Mouse (Mus musculus) cerebellum, postnatal 14 days (tissue): ENCODE measurements around the gene Osmr.
"Not testable (repeated sequence)": the region's sequence is repeated elsewhere in the genome, so short reads cannot be mapped to it uniquely, and the experiment has no call there.

ENCODE experiments used
- DNase-seq, 2 experiments: peaks; one replicate each; pipeline ENCODE4 v3.0.0; 2021; ENCODE audit warnings: mixed read lengths in 2 of 2

Gene Osmr

GRCm38 (mm10) chr15:6859781-6860180 is 15.0 kb downstream of the Osmr start:
- DNase-seq, result no peak

GRCm38 (mm10) chr15:6858871-6859270 is 15.9 kb downstream of the Osmr start:
- DNase-seq, result no peak

- no peak for DNase-seq
Measured at GRCm38 (mm10) chr15:6857270-6857905, 17.4 kb downstream of the Osmr start.

GRCm38 (mm10) chr15:6849851-6850250 is 24.9 kb downstream of the Osmr start:
- no peak for DNase-seq

GRCm38 (mm10) chr15:6840199-6840598 is 34.6 kb downstream of the Osmr start:
- DNase-seq, result peak; percentile 5 to 23

- DNase-seq, result no peak
Measured at GRCm38 (mm10) chr15:6815807-6816206, 59.0 kb downstream of the Osmr start.

GRCm38 (mm10) chr15:6801212-6801611 is 73.6 kb downstream of the Osmr start:
- DNase-seq, result not testable (repeated sequence)

- DNase-seq, result no peak
Measured at GRCm38 (mm10) chr15:6792846-6793245, 81.9 kb downstream of the Osmr start.

GRCm38 (mm10) chr15:6791648-6792047 is 83.1 kb downstream of the Osmr start:
- no peak for DNase-seq

- no peak for DNase-seq
Measured at GRCm38 (mm10) chr15:6790011-6790410, 84.8 kb downstream of the Osmr start.

- no peak for DNase-seq
Measured at GRCm38 (mm10) chr15:6787236-6787635, 87.5 kb downstream of the Osmr start.

- no peak for DNase-seq
Measured at GRCm38 (mm10) chr15:6786212-6786611, 88.6 kb downstream of the Osmr start.

- no peak for DNase-seq
Measured at GRCm38 (mm10) chr15:6772265-6772664, 102.5 kb downstream of the Osmr start.
